Mouse (Mus musculus) olfactory bulb, adult 2 months (tissue): ENCODE measurements around the gene Pcsk5. TPM values are rescaled to one million over a fixed set of nuclear protein-coding genes. Genes with fewer than 3 reads are reported as not detected.

ENCODE experiments used
- H3K27ac ChIP-seq: fragments of 200-500 bp; 2 replicates; pipeline ENCODE4 v1.5.1; 2012; ENCODE audit warnings: low read depth, low read length; ENCODE audit not compliant: insufficient read depth
- H3K4me1 ChIP-seq: fragments of 200-500 bp; 2 replicates; pipeline ENCODE4 v1.6.1; 2012; ENCODE audit warnings: low read length; ENCODE audit not compliant: control insufficient read depth, insufficient read depth
- H3K4me3 ChIP-seq: fragments of 200-500 bp; 2 replicates; pipeline ENCODE4 v1.5.1; 2012; ENCODE audit warnings: mild to moderate bottlenecking, low read depth, low read length, moderate library complexity; ENCODE audit not compliant: insufficient read depth
- CTCF ChIP-seq: fragments of 200-500 bp; IDR thresholded peaks from 2 replicates; pipeline ENCODE4 v1.5.1; 2012; ENCODE audit warnings: low read depth, mild to moderate bottlenecking, low read length, moderate library complexity; ENCODE audit not compliant: insufficient read depth
- POLR2A ChIP-seq: fragments of 200-500 bp; IDR thresholded peaks from 2 replicates; pipeline ENCODE4 v1.6.1; 2012; ENCODE audit warnings: mild to moderate bottlenecking, low read depth, low read length, moderate library complexity; ENCODE audit not compliant: insufficient read depth
- WGBS: fragments of 180-500 bp; shearing (Covaris S2); methylation state at CpG from one replicate; pipeline ENCODE4 v1.1.7; 2018; 5-methylcytosine and 5-hydroxymethylcytosine counted together
- polyA plus RNA-seq: library from polyadenylated mRNA; stranded (reverse); fragments of >200 nt; gene quantifications from 2 replicates; pipeline ENCODE4 v1.2.4, GENCODE M21; 2012; ENCODE audit warnings: low replicate concordance; ENCODE audit not compliant: missing spikeins, insufficient read depth, insufficient read length

Gene Pcsk5
- polyA plus RNA-seq, 1 experiment: not detected

DNA sequence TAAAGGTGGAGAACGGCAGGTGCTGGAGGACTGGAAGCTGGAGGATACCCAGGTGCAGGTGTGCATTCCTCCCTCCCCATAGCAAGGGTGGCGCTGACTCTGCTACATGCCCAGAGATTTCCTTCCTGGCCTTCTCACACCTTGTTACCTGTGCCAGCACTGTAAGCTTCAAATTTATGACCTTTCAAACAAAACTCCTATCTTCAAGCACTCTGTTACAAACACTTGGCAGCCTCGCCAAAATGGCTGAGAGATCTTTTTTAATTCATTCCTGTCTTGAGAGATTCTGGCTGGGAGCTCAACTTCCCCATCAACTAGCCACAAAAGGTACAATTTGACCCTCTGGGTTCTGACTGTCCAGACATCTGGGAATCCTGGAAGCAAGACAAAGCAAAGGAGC, 50.7 kb downstream of the Pcsk5 start:
- Histone ChIP-seq H3K4me1 (no peaks in the 10 kb centered on the region), H3K4me3 (no peak overlapping the region), H3K27ac (no peak overlapping the region)
- TF ChIP-seq POLR2A (no peak), CTCF (no peak)
- 95% methylated on average over 3 of the region's 3 CpGs for WGBS

DNA sequence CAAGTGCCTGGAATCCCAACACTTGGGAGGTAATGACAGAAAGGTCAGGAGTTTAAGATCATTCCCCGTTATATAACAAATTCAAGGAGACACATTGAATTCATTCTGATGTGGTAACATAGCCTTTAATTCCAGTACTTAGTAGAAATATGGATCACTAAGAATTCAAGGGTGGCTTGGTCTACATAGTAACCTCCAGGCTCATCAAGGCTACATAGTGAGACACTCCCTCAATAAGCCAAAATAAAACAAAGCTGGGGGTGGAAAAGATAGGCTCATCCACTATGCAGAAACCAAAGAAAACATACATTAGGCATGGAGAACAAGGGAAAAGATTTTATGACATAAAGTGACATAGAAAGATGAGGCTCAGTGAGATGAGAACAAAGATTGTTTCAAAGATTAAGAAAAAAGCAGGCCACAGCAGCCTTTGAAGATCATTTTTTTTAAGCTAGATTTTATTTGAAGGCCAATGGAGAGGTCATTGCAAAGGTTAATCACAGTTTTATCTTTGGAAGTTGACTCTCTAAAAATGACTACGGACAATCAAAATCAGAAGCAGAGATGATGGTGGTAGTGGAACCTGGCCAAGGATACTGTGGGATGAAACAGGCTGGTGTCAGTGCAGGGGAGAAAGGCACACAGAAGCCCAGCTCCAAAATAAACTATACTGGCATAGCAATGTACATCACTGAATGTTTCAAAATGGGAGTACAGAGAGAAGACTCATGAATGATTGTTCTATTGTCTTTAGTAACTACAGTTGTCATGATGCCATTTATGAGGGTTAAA, 52.8 kb downstream of the Pcsk5 start:
- no peak for TF ChIP-seq CTCF
- TF ChIP-seq POLR2A: no peak
- no peaks in the 10 kb centered on the region for H3K4me1 ChIP-seq
- 96% methylated on average over 2 of the region's 2 CpGs for WGBS
- no peak overlapping the region for H3K4me3 ChIP-seq
- no peak overlapping the region for H3K27ac ChIP-seq

GRCm38 (mm10) chr19:17783231-17783630, 54.2 kb downstream of the Pcsk5 start:
- WGBS: 94% methylated on average over 2 of the region's 2 CpGs
- Histone ChIP-seq H3K4me3 (no peak overlapping the region), H3K27ac (no peak overlapping the region), H3K4me1 (no peaks in the 10 kb centered on the region)
- no peak for TF ChIP-seq CTCF
- no peak for TF ChIP-seq POLR2A

- 88% methylated on average over 4 of the region's 4 CpGs for WGBS
- Histone ChIP-seq H3K4me1 (no peaks in the 10 kb centered on the region), H3K4me3 (no peak overlapping the region), H3K27ac (no peak overlapping the region)
- TF ChIP-seq CTCF (no peak), POLR2A (no peak)
These were observed 56.1 kb downstream of the Pcsk5 start for GRCm38 (mm10) chr19:17781323-17781722.

DNA sequence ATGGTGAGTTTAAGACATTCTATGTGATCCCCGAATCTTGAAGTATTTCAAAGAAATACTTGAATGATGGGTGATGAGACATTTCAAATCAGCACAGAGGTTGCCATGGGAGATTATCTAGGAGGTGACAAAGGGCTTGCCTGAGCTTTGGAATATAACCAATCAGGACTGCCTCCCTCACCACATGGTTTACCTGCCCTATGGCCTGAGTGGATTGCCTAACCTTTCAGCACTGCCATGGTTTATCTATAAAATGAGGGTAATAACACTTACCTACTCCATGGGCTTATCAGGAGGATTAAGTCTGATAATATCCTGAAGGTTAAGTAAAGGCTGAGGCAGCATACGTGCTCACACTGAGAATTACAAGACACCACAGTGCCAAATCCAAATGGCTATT, 61.5 kb downstream of the Pcsk5 start:
- H3K4me1 ChIP-seq: no peaks in the 10 kb centered on the region
- TF ChIP-seq CTCF (no peak), POLR2A (no peak)
- no peak overlapping the region for H3K27ac ChIP-seq
- WGBS: 93% methylated on average over 2 of the region's 2 CpGs
- H3K4me3 ChIP-seq: no peak overlapping the region

- Histone ChIP-seq H3K4me3 (no peak overlapping the region), H3K4me1 (no peaks in the 10 kb centered on the region), H3K27ac (no peak overlapping the region)
- TF ChIP-seq CTCF (no peak), POLR2A (no peak)
- WGBS: 78% methylated on average over 2 of the region's 2 CpGs
These were observed 62.3 kb downstream of the Pcsk5 start for GRCm38 (mm10) chr19:17775097-17775496.

- 79% methylated on average over 1 of the region's 1 CpGs for WGBS
- H3K4me1 ChIP-seq: no peaks in the 10 kb centered on the region
- TF ChIP-seq POLR2A (no peak), CTCF (no peak)
- H3K4me3 ChIP-seq: no peak overlapping the region
- H3K27ac ChIP-seq: no peak overlapping the region
These were observed 63.4 kb downstream of the Pcsk5 start for GRCm38 (mm10) chr19:17774061-17774460.

DNA sequence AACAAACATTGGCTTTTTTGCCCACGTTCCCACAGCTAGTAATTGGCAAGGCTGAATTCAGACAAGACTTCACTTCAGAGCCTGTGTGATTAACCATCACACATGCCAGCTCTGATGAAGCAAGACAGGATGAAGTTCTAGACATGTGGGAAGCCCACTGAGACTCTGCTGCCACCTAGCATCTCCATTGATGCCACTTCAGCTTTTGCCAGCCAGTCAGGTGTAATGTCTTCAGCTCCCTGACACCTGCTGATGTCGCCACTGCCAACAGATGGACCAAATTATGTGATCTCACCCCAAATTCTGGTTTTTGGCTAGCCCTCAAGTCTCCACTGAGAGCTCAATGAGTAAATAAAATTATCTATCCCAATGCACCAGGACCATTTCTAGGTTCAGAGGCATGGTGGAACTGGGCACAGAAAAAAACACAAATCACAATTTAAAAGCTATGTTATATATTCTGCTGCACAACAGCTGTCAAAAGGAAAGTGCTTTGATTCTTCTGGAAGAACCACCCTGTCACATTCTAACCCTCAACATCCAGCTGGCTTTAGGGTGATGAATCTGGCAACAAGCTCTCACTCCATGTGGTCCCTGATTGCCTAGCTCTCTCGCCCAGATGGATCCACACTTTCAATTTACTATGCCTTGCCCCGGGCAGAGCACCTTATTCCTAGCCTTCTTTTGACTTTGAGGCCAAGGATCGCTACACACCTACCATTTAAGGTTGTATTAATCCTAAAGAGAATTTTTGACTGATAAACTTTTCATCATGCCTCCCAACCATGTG, 67.6 kb downstream of the Pcsk5 start:
- no peak overlapping the region for H3K27ac ChIP-seq
- no peaks in the 10 kb centered on the region for H3K4me1 ChIP-seq
- WGBS: 69% methylated on average over 5 of the region's 5 CpGs
- no peak overlapping the region for H3K4me3 ChIP-seq
- TF ChIP-seq POLR2A (no peak), CTCF (no peak)

DNA sequence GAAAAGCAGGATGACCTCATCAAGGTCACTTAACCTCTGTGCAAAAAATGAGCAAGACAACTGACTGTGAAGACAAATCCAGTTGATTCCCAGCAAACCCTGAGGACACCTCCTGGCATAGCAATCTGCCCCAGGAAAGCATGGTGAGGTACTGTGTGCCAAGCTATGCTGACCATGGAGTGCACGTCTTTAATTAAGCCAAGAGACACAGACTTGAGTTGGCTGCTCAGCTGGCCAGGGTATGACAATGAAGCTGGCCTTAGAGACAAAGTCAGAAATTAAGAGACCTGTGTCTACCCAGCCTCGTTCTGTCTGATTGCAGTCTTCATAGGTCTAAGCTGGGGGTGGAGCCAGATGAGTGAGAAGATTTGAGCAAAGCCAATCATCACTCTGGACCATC, 72.4 kb downstream of the Pcsk5 start:
- 89% methylated on average over 2 of the region's 2 CpGs for WGBS
- TF ChIP-seq CTCF (no peak), POLR2A (no peak)
- Histone ChIP-seq H3K27ac (no peak overlapping the region), H3K4me3 (no peak overlapping the region), H3K4me1 (no peaks in the 10 kb centered on the region)
